Mouse (Mus musculus): Measurements from ENCODE around the gene Dusp18.

DNA sequence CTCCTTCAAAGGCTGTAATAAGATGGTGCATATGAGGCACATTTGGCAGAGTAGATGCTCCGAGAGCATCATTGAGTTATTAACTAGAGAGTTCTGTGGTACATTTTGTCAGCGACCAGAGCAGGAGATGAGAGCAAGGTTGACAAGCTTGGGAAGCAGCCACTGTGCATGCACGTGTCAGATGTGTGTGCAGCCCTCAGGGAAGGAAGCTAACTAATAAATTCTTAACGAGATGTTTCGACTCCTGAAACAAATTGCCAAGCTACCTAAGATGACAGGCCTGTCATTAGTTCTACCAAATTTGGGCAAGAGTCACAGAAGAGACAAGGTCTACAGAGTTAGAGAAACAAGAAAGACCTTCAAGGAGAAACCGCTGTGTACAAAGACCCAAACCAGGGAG, 30.7 kb upstream of the Dusp18 start:
- TF ChIP-seq POLR2A (IDR thresholded peaks at IDR 0.05; ENCODE audit: insufficient read depth, low read depth, low read length) (no peak), CTCF (IDR thresholded peaks at IDR 0.05) (no peak), EP300 (IDR thresholded peaks at IDR 0.05; ENCODE audit: insufficient read depth, low read depth, low read length) (no peak)

All from heart, adult 2 months (tissue).